Mouse (Mus musculus): ENCODE measurements around the gene Senp3. TPM values are rescaled to one million over a fixed set of nuclear protein-coding genes. Genes with fewer than 3 reads are reported as not detected.
"Not testable (repeated sequence)": the region's sequence is repeated elsewhere in the genome, so short reads cannot be mapped to it uniquely, and the experiment has no call there.

Senp3 gene
- total RNA-seq (2021): 10 to 100 TPM; 69.0 to 79.8 TPM
- long read RNA-seq, experiment 1, transcript Senp3-201 (11 exons, 2,313 nt): major isoform, 23 of 30 reads
- long read RNA-seq, experiment 1, partial matches to known transcripts: 4 of 30 reads
- long read RNA-seq, experiment 1, other reads (novel, unspliced or antisense): 3 of 30 reads
- long read RNA-seq, experiment 2, transcript Senp3-201 (11 exons, 2,313 nt): major isoform, 18 of 24 reads
- long read RNA-seq, experiment 2, partial matches to known transcripts: 5 of 24 reads
- long read RNA-seq, experiment 2, other reads (novel, unspliced or antisense): 1 of 24 reads

DNA sequence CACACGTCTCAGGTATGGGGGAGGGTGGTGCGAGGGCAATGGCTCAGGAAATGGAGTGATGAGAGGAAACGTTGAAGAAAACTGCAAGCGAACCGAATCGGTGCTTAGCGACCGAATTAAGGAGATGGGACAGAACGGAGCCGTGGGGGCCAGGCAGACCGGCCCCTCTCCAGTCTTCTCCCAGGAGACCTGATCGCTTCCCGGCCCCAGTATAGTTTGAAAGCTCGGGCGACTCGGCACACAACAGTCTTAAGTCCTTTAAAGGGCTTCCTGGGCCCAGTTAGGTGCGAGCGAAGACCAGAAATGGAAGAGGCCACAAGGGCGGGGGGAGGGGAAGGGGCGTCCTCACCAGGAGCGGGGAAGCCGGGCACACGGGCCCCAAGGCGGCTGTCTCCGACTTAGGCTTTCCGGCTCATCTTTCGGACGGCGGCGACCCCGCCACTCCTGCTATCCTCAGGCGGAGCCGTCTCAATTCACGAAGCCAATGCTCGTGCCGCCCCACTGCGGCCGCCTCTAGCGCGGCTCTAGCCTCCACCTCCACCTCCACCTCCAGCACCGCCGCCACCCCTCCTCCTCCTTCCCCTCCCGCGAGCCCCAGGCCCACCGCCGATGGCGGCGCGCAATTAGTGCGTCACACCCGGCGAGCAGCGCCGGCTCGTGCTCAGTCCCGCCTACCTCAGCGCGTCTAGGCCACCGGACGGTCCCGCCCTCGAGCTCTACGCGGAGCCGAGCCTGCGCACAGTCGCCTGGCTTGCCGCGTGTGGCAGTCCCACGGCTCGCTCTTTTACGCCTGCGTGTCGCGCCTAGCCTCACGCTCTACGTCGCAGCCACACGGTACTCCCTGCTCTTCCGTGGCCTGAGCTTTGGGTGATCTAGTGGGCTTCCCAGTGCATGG lies at the start of gene Senp3:
Gene Senp3, minus strand, starts transcription at position 771 of the 895 bp plus-strand sequence.
- peak; percentile 95 for DNase-seq (ENCODE audit: low spot score in 2 of 2)

DNA sequence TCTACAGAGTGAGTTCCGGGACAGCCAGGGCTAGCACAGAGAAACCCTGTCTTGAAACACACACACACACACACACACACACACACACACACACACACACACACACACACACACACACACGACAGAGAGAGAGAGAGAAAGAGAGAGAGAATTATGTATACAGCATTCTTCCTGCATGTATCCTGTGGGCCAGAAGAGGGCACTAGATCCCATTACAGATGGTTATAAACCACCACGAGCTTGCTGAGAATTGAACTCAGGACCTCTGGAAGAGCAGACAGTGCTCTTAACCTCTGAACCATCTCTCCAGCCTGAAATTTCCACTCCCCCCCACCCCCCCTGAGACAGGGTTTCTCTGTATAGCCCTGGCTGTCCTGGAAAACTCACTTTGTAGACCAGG lies 49.5 kb upstream of the Senp3 start:
- not testable (repeated sequence) for DNase-seq (ENCODE audit: low spot score in 2 of 2)

DNA sequence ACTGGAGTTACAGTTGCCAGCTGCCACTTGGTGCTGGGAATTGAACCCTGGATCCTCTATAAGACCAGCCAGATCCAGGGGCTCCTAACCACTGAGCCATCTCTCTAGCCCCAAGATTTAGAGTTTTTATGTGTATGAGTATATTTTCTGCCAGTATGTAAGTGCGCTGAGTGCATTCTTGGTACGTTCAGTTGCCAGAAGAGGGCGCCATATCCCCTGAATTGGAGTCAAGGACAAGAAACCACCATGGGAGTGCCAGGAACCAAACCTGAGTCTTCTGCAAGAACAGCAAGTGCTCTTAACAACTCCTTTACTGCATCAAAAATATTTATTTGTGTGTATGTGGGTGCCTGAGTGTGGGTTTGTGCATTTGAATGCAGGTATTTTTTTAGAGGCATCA lies 47.2 kb upstream of the Senp3 start:
- DNase-seq (ENCODE audit: low spot score in 2 of 2): peak; percentile 49 to 69

DNA sequence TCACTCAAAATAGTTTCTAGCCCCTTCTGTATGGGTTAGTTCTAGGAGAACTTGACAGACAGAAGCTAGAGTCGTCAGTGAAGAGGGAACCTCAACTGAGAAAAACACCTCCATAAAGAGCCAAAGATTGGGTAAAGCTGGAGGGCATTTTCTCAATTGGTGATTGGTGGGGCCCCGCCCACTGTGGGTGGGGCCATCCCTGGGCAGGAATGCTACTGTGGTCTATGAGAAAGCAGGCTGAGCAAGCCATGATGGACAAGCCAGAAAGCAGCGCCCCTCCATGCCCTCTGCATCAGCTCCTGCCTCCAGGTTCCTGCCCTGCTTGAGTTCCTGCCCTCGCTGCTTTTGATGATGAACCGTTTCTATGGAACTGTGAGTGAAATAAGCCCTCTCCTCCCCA lies 44.1 kb upstream of the Senp3 start:
- DNase-seq (ENCODE audit: low spot score in 2 of 2): no peak

DNA sequence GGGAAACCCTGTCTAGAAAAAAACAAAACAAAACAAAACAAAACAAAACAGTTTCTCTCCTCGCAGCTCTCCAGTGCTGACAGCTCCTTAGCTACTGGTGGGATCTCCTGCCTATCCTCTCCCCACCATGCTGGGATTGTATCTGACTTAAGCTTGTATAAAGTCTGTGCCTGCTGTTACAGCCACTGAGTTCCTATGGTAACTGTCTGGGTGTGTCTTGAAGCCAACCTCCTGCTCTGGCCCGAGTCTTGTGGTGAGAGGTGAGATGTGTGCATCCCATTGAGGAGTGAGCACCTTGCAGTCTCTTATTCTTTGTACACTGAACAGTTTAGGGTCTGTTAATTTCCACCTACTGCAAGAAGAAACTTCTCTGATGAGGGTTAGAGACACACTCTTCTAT lies 41.2 kb upstream of the Senp3 start:
- DNase-seq (ENCODE audit: low spot score in 2 of 2): no peak

DNA sequence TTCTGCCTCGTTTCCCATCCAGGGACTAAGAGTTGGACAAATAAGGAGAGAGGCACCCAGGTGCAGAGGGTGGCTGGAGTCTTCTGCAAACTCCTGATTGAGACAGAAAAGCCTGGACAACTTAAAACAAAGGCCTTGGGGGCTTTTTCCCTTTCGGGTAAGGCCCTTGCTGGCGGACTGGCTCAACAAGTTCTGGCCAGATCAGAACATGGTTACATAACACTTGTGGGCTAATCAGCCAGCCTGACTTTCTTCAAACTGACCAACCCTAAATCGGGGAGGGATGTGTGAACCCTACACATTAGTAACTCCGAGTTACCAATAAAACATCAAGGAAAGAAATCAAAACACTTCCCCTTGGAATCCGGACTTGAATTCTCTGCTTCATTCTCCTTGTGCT lies 39.0 kb upstream of the Senp3 start:
- no peak for DNase-seq (ENCODE audit: low spot score in 2 of 2)

DNA sequence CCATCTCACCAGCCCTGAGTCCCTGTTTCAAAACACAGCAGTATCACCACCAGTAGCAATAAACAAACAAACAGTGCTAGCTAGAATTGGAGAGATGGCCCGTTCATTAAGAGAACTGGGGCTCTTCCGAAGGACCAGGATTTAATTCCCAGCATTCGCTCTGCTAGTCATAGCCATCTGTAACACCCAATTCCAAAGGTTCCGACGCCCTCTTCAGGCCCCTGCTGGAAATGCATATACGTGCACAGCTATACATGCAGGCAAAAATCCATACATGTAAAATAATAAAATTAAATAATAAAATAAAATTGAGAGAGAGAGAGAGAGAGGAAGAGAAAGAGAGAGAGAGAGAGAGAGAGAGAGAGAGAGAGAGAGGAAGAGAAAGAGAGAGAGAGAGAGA lies 37.5 kb upstream of the Senp3 start:
- DNase-seq (ENCODE audit: low spot score in 2 of 2): no peak

DNA sequence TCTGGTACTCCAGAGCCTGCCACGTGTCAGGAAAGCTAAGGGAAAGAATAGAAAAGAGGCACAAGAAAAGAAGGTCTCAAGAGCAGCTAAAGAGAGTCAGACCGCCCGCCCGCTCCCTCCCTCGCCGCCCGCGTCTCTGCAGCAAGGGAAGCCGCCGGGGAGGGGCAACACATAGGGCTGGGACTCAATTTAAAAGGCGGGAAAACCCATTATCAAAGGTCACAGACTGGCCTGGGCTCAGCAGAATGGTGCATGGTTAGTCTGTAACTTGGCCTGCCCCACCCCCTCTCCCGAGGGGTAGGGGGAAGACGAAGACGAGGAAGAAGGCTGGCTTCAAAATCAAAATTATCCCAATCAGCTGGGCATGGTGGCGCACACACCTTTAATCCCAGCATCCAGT lies 36.8 kb upstream of the Senp3 start:
- no peak for DNase-seq (ENCODE audit: low spot score in 2 of 2)

DNA sequence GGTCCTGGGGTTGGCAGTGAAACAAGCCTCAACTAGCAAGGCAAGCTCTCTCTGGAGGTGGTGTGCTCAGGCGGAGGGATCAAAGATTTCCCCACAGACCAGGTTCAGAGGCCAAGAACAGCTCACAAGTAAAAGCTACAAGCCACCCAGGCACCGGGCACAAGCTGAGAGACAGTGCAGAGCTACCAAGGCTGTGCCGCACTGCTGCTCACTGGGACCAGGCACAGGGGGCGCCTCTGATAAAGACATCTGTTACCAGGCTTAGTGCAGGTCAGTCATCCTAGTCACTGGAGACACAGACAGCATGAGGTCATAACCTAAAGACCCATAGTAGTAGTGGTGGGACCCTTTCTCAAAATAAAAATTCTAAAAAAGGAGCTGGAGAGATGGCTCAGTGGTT lies 35.1 kb upstream of the Senp3 start:
- DNase-seq (ENCODE audit: low spot score in 2 of 2): no peak

DNA sequence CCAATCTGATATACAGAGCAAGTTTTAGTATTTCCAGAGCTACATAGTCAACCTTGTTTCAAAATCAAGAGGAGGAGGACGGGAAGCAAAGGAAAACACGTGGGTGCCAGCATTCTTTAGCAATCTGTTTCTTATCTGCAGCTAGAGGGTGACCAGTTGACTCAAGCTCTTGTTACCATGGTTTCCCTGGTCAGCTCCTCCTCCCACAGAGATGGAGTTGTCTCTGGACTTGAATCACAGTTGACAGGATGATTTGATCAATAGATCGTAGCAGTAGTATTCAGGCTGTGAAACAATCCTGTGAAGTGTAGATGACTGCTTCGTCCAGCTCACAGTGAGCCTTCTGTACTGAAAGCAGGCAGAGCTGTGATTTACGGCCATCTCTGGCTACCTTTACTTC lies 34.0 kb upstream of the Senp3 start:
- peak in 1 of 2 experiments; percentile 20 for DNase-seq (ENCODE audit: low spot score in 2 of 2)

DNA sequence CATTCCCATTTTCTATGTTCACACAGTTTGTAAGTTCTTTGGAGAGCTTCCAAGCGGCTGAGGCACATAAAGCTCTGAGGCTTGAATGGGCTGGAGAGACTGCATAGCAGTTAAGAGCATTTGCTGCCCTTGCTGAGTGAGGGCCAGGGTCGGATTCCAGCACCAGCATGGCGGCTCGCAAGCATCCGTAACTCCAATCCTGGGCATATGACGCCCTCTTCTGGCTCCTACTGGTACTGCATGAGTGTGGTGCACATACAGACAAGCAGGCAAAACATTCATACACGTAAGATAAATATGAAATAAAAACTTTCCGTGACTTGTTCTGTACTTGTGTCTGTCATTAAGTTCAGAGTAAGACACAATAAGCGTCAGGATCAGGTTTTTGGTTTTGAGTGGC lies 33.6 kb upstream of the Senp3 start:
- DNase-seq (ENCODE audit: low spot score in 2 of 2): peak; percentile 48 to 63

DNA sequence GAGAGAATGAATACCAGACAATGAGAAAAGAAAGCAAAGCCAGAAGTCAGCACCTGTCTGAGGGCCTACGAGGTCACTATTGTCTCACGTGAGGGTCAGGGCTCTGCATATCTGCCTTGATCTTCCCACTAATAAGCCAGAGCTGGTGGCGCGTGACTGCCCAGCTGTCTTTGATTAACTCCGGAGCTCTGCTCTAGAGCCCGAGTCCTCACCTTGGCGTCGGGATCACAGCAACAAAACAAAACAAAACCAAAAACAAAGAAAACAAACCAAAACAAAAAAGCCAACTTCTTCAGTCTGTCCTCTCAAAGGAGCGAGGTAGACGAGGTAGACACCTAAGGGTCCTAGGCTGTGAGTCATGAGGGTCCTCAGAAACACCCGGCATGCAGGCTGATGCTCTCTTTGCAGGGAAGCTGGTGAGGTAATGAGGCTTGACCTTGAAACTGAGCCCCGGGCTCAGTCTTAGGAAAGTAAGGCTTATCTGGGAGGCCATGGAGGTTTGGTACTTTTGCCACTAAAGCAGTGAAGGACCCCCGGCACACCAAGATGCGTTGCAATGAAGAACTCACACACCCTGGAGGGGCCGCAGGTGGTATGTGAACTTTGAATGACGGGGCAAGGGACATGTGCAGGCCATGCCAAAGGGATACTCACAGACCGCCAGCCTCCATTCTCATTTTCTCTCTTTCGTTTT lies 32.9 kb upstream of the Senp3 start:
- no peak for DNase-seq (ENCODE audit: low spot score in 2 of 2)

DNA sequence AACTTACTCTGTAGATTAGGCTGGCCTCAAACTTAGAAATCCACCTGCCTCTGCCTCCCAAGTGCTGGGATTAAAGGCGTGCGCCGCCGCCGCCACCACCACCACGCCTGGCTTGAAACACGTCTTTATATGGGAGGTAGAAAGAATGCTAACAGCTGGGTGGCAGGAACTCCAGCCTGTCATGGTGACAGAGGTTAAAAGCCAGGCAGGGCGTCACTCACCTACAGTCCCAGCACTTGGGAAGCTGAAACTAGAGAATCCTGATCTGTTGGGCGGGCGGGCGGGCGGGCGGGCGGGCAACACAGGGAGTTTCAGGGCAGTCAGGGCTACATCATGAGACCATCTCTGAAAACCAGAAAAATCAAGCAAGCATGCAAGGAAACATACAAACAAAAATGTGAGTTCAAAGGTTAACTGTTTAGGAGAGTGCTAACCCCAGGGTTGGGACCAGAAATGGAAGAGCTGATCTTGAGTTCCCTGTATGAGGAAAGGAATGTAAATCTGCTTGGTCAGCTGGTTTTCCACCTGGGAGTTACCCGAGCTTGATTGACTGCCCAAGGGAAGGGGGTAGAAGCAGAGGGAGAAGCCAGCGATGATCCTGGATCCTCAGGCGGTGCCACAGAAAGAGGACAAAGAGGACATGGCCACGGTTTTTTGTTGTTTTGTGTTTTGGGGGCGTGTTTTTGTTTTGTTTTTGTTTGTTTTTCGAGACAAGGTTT lies 31.2 kb upstream of the Senp3 start:
- no peak for DNase-seq (ENCODE audit: low spot score in 2 of 2)

DNA sequence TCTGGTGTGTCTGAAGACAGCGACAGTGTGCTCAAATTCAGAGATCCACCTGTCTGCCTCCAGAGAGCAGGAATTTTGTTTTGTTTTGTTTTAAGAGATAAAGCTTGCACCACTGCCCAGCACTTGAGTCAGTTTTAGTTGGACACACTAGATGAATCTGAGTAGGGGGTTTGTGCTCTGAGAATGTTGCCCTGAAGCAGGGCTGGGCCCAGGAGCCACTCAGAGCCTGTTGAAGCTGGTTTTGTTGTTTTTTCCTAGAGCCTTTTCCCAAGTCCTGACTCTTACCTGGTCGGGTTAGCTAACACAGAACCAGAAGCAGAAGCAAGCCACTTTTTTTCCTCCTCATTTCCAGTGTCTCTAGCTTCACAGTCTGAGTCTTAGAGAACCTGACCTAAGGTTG lies 29.2 kb upstream of the Senp3 start:
- DNase-seq (ENCODE audit: low spot score in 2 of 2): no peak

DNA sequence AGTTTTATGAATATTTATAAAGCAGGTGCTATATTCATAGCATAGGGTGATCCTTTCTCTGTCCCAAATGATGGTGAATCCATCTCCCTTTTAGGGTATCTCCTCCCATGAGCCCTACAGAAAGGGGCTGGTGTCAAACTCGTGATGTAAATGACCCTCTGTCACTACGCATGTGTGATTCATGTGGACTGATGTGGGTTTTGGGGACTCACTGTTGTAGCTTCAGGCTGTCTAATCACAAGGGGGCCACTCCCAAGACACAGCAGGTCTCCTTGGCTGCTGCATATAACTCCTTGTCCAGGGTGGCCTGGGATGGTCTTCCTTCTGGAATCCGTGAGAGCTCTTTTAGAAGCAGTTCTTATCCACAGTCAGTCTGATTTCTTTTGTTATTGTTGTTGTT lies 28.6 kb upstream of the Senp3 start:
- DNase-seq (ENCODE audit: low spot score in 2 of 2): no peak

DNA sequence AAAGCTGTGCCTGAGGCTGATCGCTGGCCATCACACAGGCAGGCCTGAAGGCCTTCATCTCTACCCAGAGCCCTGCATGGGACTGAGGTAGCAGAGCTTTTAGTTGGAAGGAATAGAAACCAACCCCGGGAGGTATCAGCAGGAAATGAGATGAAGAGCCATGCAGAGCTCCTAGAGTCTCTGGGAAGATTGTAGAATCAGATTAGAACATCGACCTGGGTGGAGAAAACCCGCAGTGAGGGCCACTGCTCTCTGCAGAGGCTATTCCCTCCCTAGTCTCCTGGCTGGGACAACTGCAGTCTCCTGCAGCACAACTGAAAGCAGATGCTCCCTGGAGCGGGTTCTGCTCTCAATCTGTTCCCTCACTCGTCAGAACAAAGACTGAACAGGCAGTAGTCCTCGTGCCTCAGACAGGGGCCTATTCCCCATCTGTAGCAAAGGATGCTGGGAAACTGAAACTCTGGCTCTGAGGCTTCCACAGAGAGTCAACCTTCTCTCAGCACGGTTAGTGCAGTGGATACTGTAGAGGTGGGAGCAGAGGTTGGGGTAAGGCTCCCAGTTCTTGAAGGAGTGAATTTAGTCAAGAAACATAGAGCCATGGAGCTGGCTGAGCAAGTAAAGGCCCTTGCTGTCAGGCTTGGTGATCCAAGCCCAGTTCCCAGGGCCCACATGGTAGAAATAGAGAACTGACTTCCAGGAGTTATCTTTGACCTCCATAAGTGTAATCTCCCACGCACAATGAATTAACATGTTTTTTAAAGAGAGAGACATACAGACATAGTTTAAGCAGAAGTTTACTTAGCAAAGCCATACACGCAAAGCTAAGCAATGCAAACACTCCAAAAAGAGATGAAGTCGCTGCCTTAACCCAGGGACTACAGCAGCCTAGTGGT lies 27.9 kb upstream of the Senp3 start:
- DNase-seq (ENCODE audit: low spot score in 2 of 2): no peak

DNA sequence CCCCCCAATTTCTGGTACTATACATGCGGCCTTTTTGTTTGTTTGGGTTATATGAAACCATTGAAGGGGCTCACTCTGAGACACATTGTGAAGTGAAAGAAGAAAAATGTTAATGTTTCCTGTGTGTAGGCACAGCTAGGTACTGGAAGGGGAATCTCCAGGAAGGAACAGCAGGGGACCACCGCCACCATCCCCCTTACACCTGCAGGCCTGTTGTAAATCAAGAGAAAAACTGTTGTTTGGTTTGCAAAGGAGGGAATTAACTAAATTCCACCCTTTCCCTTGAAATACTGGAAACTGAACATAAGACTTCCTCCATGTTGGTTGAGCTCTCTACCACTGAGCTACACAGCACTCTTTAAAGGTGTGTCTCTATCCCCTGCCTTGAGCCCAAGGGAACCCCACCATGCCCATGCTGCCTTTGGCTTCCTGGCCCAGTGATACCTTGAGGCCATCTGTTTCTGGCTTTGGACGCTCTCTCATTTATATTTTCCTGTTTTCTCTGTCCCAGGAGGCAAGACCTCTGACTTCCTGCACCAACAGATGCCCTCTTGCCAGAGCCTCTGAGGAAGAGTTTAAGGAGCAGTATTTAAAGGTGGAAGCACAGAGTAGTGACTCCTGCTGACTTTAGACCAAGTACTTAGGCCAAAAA lies 26.9 kb upstream of the Senp3 start:
- DNase-seq (ENCODE audit: low spot score in 2 of 2): no peak

DNA sequence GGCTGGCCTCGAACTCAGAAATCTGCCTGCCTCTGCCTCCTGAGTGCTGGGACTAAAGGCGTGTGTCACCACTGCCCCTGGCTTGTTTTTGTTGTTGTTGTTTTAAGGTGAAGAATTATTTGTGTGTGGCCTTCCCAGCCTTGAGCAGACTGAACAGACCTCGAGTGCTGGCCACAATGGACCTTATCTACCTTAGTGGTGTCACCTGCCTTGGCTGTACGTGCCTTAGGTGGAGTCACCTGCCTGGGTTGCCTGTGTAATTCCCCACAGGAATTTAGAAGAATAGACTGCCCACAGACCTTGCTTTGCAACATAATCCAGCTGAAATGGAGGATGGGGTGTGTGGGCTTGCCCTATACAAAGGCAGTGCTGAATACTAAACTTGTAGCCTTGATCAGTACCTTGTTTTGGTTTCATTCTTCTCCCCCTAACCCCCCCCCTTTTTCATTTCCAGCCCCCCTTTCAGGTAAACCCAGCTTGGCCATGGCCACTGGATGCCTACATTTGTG lies 26.0 kb upstream of the Senp3 start:
- no peak for DNase-seq (ENCODE audit: low spot score in 2 of 2)

DNA sequence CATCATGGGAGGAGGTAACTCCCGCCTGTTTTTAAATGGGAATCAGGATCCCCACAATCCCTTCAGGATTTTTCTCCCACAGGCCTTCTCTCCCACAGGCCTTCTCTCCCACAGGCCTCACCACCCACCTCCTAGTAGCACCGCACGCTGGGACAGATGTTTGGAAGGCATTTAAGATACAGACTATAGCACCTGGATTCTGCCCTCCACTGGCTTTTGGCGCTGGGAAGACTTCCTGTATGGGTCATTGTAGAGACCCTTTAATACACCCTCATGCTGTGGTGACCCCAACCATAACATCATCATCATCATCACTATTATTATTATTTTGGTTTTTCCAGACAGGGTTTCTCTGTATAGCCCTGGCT lies 25.6 kb upstream of the Senp3 start:
- DNase-seq (ENCODE audit: low spot score in 2 of 2): no peak
